Mouse (Mus musculus) right cerebral cortex, postnatal 25 days (tissue): ENCODE measurements around the gene Sf3b6.

ENCODE experiments used
- DNase-seq: peaks from one replicate; pipeline ENCODE4 v3.0.0; 2022

The Sf3b6 gene

DNA sequence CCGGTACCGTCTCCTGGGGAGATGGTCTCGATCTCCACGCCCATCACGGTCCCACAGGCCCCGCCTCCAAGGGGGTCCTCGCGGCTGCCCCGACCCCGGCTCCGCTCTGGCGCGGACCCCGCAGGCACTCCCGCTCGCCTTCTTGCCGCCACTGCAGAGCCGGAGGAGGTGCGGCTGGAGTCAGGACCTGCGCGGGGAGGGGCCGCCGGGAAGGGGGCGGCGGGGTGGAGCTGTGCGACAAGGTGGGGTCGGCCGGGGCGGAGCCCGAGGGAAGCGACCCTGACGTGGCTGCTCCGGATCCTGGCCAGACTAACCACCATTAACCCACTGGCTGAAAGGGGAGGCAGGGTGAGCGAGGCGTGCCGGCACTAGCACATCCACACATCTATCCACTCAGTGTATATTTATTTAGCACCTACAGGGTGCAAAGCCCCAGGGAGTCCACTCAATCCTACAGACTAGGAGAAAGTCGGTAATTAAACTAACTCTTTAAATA lies 24.1 kb downstream of the Sf3b6 start, which contains the start of gene Fkbp1b:
Gene Fkbp1b, minus strand, starts transcription at position 200 of the 496 bp plus-strand sequence.
- DNase-seq: peak; percentile 51

- no peak for DNase-seq
These were observed 25.1 kb downstream of the Sf3b6 start for GRCm38 (mm10) chr12:4842456-4842855.

GRCm38 (mm10) chr12:4842890-4843597 lies 25.7 kb downstream of the Sf3b6 start, which contains the start of gene Wdcp:
Gene Wdcp (plus strand): TSS chr12:4843303.
- DNase-seq: peak; percentile 88

GRCm38 (mm10) chr12:4843741-4844140 lies 26.4 kb downstream of the Sf3b6 start:
- no peak for DNase-seq

DNA sequence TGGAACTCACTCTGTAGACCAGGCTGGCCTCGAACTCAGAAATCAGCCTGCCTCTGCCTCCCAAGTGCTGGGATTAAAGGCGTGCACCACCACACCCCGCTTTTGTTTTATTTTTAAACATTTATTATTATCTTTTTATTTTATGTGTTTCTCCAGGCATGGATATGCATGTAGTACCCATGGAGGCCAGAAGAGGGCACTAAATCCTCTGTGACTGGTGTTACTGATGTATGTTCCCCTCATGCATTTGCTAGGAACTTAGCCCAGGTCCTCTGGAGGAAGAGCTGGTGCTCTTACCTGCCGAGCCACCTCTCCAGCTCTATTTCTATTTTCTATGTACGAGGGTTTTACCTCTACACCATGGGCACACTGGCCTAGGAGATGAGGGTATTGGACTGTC lies 38.8 kb downstream of the Sf3b6 start:
- DNase-seq: no peak

DNA sequence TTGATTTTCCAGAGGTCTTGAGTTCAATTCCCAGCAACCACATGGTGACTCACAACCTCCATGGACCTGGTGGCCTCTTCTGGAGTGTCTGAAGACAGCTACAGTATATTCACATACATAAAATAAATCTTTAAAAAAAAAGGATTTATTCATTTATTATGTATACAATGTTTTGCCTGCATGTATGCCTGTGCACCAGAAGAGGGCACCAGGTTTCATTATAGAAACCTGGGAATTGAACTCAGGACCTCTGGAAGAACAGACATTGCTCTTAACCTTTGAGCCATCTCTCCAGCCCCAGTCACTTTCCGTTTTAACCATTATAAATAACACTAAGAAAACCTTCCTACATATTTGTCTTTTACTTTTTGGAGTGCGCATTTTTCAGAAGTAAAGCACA lies 39.5 kb downstream of the Sf3b6 start:
- no peak for DNase-seq

DNA sequence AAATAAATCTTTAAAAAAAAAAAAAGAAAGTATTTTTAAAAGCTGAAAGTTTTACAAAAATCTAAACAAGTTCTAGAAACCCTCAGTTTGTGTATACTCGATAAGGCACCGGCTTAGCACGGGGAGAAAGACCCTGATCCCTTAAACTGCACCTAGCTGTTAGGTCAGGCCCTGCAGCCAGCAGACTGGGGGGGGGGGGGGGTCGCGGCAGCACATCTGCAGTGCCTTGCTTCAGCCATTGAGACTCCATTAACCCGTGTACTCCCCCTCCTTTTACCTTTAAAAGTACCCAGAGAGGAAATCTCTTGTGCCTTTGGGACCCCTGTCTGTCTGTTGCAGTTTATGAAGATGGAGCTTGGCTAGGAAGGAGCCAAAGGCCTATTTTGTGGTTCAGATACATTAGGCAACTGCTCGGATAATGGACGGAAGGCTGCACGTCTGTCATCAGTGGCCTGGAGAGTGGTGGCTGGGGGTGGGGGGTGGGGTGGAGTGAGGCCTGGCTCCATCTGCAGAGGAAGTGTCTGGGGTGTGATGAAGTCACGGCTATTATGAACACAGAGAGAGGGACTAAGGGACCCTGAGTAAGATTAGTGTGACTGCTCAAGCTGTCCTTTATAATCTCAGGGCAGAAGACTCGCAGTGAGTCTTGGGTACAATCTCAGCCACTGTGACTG lies 42.0 kb downstream of the Sf3b6 start:
- no peak for DNase-seq

GRCm38 (mm10) chr12:4862672-4863071 lies 45.3 kb downstream of the Sf3b6 start:
- DNase-seq: no peak

DNA sequence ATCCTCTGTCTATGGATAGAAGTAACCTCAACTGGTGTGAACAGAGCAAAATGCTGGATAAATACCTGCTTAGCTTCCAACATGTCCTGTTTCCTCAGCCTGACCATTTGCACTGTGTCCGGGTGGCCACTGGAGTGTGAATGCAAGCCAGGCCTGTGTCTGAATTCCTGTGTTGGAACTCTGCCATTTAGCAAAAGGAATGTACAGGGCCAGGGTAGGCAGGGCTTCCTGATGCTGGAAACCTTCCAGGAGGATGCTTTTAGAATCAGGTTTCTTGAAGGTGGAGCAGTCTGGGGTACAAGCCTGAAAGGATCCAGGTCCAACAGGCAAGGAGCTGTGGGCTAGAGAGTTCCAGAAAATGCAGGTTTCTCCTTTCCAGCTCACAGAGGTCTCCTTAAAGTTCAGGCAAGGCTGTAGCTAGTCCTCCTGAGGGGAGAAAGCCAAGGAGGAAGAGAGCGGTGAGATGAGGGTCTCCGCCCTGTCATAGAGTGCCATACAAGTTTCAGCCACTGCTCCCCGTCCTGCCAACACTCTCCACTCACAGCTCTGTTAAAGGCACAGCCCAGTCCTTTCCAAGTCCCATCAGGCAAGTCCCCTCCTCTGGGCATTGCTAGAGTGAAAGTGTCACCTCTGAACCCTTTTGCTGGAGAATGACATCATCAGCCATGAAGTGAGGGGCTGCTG lies 46.5 kb downstream of the Sf3b6 start:
- DNase-seq: no peak

- DNase-seq: peak; percentile 43
These were observed 47.0 kb downstream of the Sf3b6 start for GRCm38 (mm10) chr12:4864338-4864690.

- DNase-seq: no peak
These were observed 51.6 kb downstream of the Sf3b6 start for GRCm38 (mm10) chr12:4868924-4869323.

DNA sequence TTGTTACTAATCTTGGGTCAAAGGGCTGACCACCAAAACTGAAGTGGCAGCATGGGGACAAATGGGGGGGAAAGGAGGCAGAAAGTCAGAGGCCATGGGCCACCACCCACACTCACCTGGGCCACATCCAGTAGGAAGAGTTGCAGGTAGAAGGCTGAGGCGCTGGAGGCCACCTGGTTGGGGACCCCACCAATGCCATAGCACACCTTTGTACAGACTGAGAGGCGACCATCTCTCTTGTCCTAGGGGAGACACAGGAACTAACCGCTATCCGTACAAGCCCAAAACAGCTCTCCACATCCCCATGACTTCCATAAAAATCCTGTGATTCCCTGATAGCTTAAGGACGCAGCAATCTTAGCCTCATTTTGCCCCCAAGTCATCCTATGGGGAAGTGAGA lies 53.9 kb downstream of the Sf3b6 start:
- DNase-seq: no peak

DNA sequence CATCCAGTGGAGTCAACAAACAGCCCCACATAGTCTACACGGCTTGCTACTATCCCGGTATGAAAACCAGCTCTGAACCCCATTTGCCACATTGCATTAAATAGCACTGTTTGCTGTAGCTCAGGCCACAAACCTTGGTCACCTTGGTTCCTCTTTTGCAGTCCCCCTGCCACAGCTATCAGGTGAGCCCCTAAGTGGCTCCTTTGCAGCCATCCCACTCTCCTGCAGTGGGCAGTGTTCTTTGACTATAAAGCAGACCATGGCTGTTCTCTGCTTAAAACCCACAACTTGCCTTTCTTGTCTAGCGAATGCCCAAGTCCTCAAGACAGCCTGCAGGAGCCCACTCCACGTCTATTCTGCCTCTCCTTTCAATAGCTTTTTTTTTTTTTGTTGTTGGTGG lies 54.9 kb downstream of the Sf3b6 start:
- DNase-seq: no peak

GRCm38 (mm10) chr12:4872983-4873477 lies 55.7 kb downstream of the Sf3b6 start:
- DNase-seq: no peak

DNA sequence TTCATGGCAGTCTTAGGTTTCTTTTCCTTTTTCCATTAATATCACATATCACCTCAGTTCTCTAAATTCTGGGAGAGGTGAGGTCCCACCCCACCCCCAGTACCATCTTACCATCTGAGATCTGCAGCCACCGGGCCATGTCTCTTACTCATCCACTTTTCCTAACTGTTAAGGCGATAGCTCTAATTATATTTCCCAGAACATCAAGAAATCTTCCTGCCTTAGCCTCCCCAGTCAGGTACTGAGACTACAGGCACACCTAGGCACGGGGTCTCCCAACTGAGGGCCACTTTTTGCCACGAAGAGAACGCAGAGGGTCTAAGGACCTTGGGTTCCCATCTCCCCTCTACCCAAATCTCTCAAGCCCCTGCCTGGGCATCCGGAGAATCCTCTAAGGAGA lies 56.2 kb downstream of the Sf3b6 start:
- DNase-seq: no peak

GRCm38 (mm10) chr12:4874161-4874927 lies 57.0 kb downstream of the Sf3b6 start, which contains the start of gene Mfsd2b:
Gene Mfsd2b (minus strand): TSS chr12:4874359.
- DNase-seq: peak; percentile 33

GRCm38 (mm10) chr12:4875623-4876022 lies 58.3 kb downstream of the Sf3b6 start:
- no peak for DNase-seq
